Mouse (Mus musculus) regulatory T cell (primary cell): ENCODE measurements around the gene Ntng2.

Source experiments
- in situ Hi-C: fragments of 300-600 bp; cut with MboI, MseI; formaldehyde crosslinking; loops from one replicate; pipeline ENCODE4 v1.15.1; 2025; ENCODE audit warnings: high pct_unique_total_duplicates

Gene Ntng2

DNA sequence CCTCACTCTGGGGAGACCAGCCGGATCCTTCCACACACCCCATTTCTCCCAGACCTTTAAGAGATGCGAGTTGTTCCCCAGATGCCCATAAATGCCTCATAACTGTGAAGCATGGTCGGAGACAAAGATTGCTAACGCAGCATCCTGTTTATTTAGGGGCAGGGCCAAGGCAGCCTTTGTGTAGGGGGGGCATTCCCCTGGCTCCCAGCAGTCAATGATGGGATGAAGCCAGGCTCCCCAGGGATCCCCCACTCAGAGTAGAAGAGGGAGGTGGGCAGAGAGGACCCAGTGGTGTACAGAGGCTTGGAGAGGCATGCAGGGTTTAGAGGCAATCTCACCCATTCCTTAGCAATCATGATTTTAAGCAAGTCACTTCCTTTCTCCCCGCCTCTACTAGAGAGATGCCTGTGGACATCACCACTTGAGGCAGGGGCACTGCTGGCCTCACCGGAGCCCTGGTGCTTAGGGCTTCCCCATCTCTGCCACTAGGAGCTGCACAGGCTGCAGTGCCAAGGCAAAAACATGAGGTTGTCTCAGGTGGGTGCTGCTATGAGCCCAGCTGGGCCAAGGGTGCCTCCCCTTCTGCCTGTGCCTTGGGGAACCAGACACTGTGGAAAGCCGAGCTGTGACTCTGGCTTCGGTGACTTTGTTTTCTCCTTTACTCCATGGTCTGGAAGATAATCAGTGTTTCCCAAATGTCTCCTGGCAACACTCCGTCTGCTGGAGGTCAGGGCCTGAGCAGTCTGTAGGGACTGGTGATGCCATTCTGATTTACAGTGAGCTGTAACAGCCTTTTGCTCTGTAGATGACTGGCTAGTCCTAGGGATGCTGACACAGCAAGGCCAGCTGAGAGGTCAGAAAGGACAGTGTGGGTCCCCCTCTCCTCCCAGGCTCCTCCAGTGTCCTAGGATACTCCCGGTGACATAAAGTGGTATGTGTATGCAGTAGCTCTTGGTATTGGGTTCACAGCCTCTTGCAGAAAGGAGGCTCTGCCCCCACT is 61.3 kb downstream of the Ntng2 start:
- in situ Hi-C loops, result loop anchor here (5.0 kb wide), 1 partner anchor 51 kb away; no protein-coding TSS in a partner anchor

GRCm38 (mm10) chr2:29190392-29190791 is 62.4 kb downstream of the Ntng2 start:
- in situ Hi-C loops, result loop anchor here (5.0 kb wide), 1 partner anchor 52 kb away; no protein-coding TSS in a partner anchor

DNA sequence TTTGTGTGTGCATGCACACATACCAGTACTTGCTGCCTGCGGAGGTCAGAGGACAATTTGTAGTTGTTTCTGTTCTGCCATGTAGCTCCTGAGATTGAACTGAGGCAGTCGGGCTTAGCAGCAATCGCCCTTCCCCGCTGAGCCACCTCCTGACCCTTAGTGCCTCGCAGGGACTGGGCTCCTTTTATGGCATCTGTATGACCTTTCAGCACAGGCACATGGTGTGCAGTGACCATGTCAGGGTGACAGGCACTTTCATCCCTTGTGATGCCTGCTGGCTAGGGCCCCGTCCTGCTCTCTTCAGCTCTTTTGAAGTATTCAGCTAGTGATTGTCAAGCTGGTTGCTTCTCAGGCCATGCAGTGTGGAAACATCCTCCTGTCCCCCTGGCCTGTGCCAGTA is 66.6 kb downstream of the Ntng2 start:
- in situ Hi-C loops, result no loop called here

GRCm38 (mm10) chr2:29183266-29183924 is 69.4 kb downstream of the Ntng2 start:
- in situ Hi-C loops, result no loop called here

GRCm38 (mm10) chr2:29181111-29181510 is 71.7 kb downstream of the Ntng2 start:
- in situ Hi-C loops, result no loop called here

DNA sequence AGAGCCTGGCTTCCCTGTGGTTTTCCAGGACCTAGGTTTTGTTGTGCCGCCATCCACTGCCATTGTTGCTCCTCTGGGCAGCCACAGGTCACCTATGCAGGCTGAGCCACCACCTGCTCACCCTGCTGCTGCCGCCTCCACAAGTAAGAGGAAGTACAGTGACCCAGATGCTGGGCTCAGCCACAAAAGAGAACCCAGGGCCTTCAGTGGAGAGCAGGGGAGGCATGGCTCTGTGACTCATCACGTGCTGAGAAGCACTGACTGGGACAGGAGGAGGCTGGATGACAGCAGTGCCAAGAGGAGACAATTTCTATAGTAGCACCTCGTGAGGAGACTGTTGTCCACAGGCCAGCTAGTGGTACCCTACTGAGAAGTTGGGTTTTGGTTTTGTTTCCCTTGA is 73.0 kb downstream of the Ntng2 start:
- in situ Hi-C loops, result no loop called here

DNA sequence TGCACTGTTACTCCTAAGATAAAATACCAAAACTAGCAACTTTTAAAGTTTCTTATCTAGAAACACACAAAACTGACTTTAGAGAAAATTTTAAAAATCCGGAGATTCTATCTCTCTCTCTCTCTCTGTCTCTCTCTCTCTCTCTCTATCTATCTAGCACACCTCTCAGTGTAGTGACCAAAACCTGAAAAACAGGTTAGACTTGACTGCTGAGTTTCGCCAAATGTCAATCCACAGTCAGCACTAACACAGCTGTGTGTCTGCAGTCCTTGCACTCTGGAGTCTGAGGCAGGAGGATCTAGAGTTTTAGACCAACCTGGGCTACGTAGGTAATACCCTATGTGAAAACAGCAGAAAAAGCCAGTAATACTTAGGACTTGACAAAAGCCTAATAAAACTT is 77.9 kb downstream of the Ntng2 start:
- in situ Hi-C loops, result loop anchor here (25.0 kb wide), 2 partner anchors 837 to 1137 kb away; no protein-coding TSS in a partner anchor

DNA sequence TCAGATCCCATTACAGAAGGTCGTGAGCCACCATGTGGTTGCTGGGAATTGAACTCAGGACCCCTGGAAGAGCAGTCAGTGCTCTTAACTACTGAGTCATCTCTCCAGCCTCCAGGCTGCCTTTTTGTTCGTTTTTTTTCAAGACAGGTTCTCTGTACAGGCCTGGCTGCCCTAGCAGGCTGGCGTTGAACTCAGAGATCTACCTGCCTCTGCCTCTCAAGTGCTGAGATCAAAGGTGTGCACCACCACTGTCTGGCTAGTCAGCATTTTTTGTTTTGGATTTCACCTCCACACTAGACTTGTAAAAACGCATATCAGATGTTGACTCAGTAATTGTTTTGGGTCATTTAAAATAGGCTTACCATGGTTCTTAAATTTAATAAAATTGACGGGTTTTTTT is 84.7 kb downstream of the Ntng2 start:
- in situ Hi-C loops, result loop anchor here (25.0 kb wide), 2 partner anchors 844 to 1144 kb away; no protein-coding TSS in a partner anchor

DNA sequence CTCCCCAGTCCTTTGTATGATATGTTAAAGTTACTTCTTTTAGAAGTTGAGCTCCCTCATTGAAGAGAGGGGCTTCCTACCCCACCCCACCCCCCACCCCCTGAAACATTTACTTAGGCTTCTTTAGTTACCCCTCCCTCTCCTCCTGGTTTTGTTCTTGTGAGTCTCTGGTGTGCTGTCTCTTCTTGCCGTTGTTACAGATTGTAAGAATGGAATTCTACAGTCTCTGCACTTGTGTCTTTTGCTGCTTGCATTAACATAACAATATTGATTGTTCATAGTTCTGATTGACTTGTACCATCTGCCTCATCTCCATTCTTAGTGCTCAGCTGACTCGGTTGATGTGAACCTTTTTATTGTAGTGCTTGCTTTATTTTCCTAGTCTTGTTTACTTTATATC is 100.9 kb downstream of the Ntng2 start:
- in situ Hi-C loops, result loop anchor here (25.0 kb wide), 2 partner anchors 860 to 1160 kb away; no protein-coding TSS in a partner anchor
